Comparison of ENCODE assay signal across 23 mouse cellular contexts in genomic region chr5:119143411-119143810, GRCm38 (mm10).
DNase-seq lines count a peak whose midpoint lies in the region; ATAC-seq and TF ChIP-seq lines count a peak whose summit lies in the region.
"Had no signal": no experiment of that assay in that cellular context is flagged by ENCODE, and none has a peak within 500 bp of the region (broad histone marks: within the 10 kb centered on the region; RNA-seq: fewer than 3 reads in every experiment).

No protein-coding gene starts in this region.

- peaks cover 4% of the 10 kb centered on the region; the same call in 1 of the 2 replicates for H3K9me3 ChIP-seq in embryonic facial prominence, embryonic 12.5 days
- H3K9me3 ChIP-seq in stomach, postnatal 0 days (ENCODE audit: control insufficient read depth, low read length) = no peaks in the 10 kb centered on the region
- no peaks in the 10 kb centered on the region for H3K9me3 ChIP-seq in forebrain, embryonic 13.5 days (replicated peaks)
- H3K9me3 ChIP-seq: embryonic facial prominence, embryonic 15.5 days; forebrain, embryonic 15.5 days; hindbrain, embryonic 12.5 days; hindbrain, embryonic 15.5 days had no signal

- H3K36me3 ChIP-seq in embryonic facial prominence, embryonic 12.5 days = no peaks in the 10 kb centered on the region
- no peaks in the 10 kb centered on the region for H3K36me3 ChIP-seq in stomach, postnatal 0 days (ENCODE audit: control insufficient read depth, insufficient read depth, low read length)
- H3K36me3 ChIP-seq in forebrain, embryonic 13.5 days (ENCODE audit: poor library complexity, severe bottlenecking) = no peaks in the 10 kb centered on the region
- H3K36me3 ChIP-seq: embryonic facial prominence, embryonic 15.5 days; forebrain, embryonic 15.5 days; heart, embryonic 10.5 days; heart, embryonic 13.5 days; hindbrain, embryonic 12.5 days; hindbrain, embryonic 15.5 days had no signal

- 0 out of 2 replicates have a peak, but pooled peaks have one; percentile 3 for TF ChIP-seq CTCF in stomach, postnatal 0 days (IDR thresholded peaks at IDR 0.05; ENCODE audit: low read depth)

- 20% methylated on average over 8 of the region's 8 CpGs for WGBS in embryonic facial prominence, embryonic 12.5 days
- 42% methylated on average over 8 of the region's 8 CpGs for WGBS in stomach, postnatal 0 days
- WGBS in forebrain, embryonic 13.5 days = 71% methylated on average over 8 of the region's 8 CpGs

- DNase-seq in heart, adult 11 months = peak; percentile 48
- no peak for DNase-seq in heart, postnatal 10 days
- DNase-seq in MN1 (ENCODE audit: low spot score) = peak; percentile 19
- DNase-seq in stomach, postnatal 0 days (ENCODE audit: low spot score) = no peak
- no peak for DNase-seq in adrenal gland, adult (ENCODE audit: inconsistent age in 2 of 2, low spot score in 1 of 2)
- DNase-seq: adrenal gland, adult 8-10 months; adrenal gland, postnatal 25 days; cerebellum, adult 11-12 months; cerebellum, adult 8-10 months; cerebellum, postnatal 10 days; cerebellum, postnatal 36 days; embryo, embryonic 11 days; gastrocnemius, postnatal 25 days; heart, adult 2 months had no signal

- peaks cover 4% of the 10 kb centered on the region; the same call in 1 of the 2 replicates for H3K27me3 ChIP-seq in embryonic facial prominence, embryonic 12.5 days
- H3K27me3 ChIP-seq in stomach, postnatal 0 days (ENCODE audit: control insufficient read depth, insufficient read depth, low read length) = no peaks in the 10 kb centered on the region
- 0 out of 2 replicates have a peak, but pooled peaks cover 2% of the 10 kb centered on the region for H3K27me3 ChIP-seq in forebrain, embryonic 13.5 days
- H3K27me3 ChIP-seq: embryonic facial prominence, embryonic 15.5 days; forebrain, embryonic 15.5 days; hindbrain, embryonic 12.5 days; Patski had no signal

- H3K4me1 ChIP-seq in embryonic facial prominence, embryonic 12.5 days = peaks cover 11% of the 10 kb centered on the region
- 0 out of 2 replicates have a peak, but pooled peaks cover 2% of the 10 kb centered on the region for H3K4me1 ChIP-seq in stomach, postnatal 0 days (replicated peaks; ENCODE audit: control insufficient read depth, insufficient read depth)
- H3K4me1 ChIP-seq in forebrain, embryonic 13.5 days = no peaks in the 10 kb centered on the region
- H3K4me1 ChIP-seq: forebrain, embryonic 15.5 days had no signal

- no peak overlapping the region for H3K4me2 ChIP-seq in embryonic facial prominence, embryonic 12.5 days (replicated peaks)
- H3K4me2 ChIP-seq in stomach, postnatal 0 days (replicated peaks; ENCODE audit: low read depth) = no peak overlapping the region
- no peak overlapping the region for H3K4me2 ChIP-seq in forebrain, embryonic 13.5 days
- H3K4me2 ChIP-seq: embryonic facial prominence, embryonic 15.5 days; forebrain, embryonic 15.5 days; heart, embryonic 13.5 days; hindbrain, embryonic 12.5 days; hindbrain, embryonic 15.5 days had no signal

- ATAC-seq in embryonic facial prominence, embryonic 12.5 days (ENCODE audit: insufficient number of reproducible peaks, insufficient read depth, low FRiP score, low TSS enrichment) = no peak
- ATAC-seq in stomach, postnatal 0 days (ENCODE audit: low FRiP score, low TSS enrichment) = no peak
- ATAC-seq in forebrain, embryonic 13.5 days = no peak
- ATAC-seq: forebrain, embryonic 15.5 days; Patski had no signal

- H3K27ac ChIP-seq in embryonic facial prominence, embryonic 12.5 days = 0 out of 2 replicates have a peak overlapping the region, but pooled peaks have one; percentile 4
- H3K27ac ChIP-seq in stomach, postnatal 0 days (replicated peaks) = no peak overlapping the region
- H3K27ac ChIP-seq in forebrain, embryonic 13.5 days = no peak overlapping the region
- H3K27ac ChIP-seq: embryonic facial prominence, embryonic 15.5 days; forebrain, embryonic 15.5 days; heart, adult 2 months; heart, embryonic 10.5 days; heart, embryonic 13.5 days; hindbrain, embryonic 12.5 days; hindbrain, embryonic 15.5 days had no signal

- H3K9ac ChIP-seq in embryonic facial prominence, embryonic 12.5 days = no peak overlapping the region
- H3K9ac ChIP-seq in stomach, postnatal 0 days (ENCODE audit: low read length) = no peak overlapping the region
- no peak overlapping the region for H3K9ac ChIP-seq in forebrain, embryonic 13.5 days
- H3K9ac ChIP-seq: embryonic facial prominence, embryonic 15.5 days; forebrain, embryonic 15.5 days; heart, embryonic 13.5 days; hindbrain, embryonic 12.5 days; hindbrain, embryonic 15.5 days had no signal

- no peak for TF ChIP-seq EP300 in stomach, postnatal 0 days (optimal IDR thresholded peaks at IDR 0.05)

- H3K4me3 ChIP-seq in embryonic facial prominence, embryonic 12.5 days = no peak overlapping the region
- no peak overlapping the region for H3K4me3 ChIP-seq in stomach, postnatal 0 days (ENCODE audit: low read depth, low read length)
- no peak overlapping the region for H3K4me3 ChIP-seq in forebrain, embryonic 13.5 days
- H3K4me3 ChIP-seq: embryonic facial prominence, embryonic 15.5 days; forebrain, embryonic 15.5 days; heart, adult 2 months; heart, embryonic 10.5 days; heart, embryonic 13.5 days; hindbrain, embryonic 12.5 days; hindbrain, embryonic 15.5 days had no signal

- intact Hi-C loops in heart, postnatal 10 days (cut with DNase I) = no loop called here

Comparison
In these comparisons a context has a peak if more than half of its experiments do, and no peak if none do; other contexts are left out.
1. DNase-seq: peak in heart, adult 11 months (single experiment) and MN1 (single experiment); none in heart, postnatal 10 days (0 of 2), stomach, postnatal 0 days (single experiment) and adrenal gland, adult (0 of 2).